Mouse (Mus musculus): ENCODE data around the gene Gm4064. TPM values are rescaled to one million over a fixed set of nuclear protein-coding genes. Genes with fewer than 3 reads are reported as not detected.

The Gm4064 gene
- polyA plus RNA-seq (2012; rRNA removed), result not detected in 2 replicates

DNA sequence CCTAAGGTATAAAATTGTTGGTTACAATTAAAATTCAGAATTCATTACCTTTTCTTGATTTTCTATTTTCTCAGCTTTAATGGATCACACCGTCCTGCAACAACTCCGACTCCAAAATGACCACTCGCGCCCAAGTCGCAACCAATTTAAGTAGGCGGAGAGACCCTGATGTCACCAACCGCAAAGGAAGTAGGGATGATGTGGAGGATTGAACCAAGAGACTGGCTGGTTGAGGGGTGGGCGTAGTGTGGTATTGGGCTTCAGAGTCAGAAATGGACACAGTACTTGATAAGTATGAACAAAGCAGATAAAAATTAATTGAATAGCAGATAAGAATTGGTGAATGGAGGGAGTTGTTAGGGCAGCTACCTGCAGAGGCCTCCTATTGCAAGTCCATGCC, at the start of gene Gm4064:
Gene Gm4064 (minus strand): TSS at position 101 of the 400 bp plus-strand sequence.

DNA sequence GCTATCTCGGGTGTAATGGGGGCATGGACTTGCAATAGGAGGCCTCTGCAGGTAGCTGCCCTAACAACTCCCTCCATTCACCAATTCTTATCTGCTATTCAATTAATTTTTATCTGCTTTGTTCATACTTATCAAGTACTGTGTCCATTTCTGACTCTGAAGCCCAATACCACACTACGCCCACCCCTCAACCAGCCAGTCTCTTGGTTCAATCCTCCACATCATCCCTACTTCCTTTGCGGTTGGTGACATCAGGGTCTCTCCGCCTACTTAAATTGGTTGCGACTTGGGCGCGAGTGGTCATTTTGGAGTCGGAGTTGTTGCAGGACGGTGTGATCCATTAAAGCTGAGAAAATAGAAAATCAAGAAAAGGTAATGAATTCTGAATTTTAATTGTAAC, 34.4 kb upstream of the Gm4064 start, which contains the start of the genes Rbmy and Gm10256:
Gene Rbmy (plus strand): TSS at position 301 of the 400 bp plus-strand sequence.
Gene Gm10256 (plus strand): TSS at position 320 of the 400 bp plus-strand sequence.

Other genes with a start within 250 kb of the Gm4064 start
- gene H2al2c, start 197.1 kb downstream of the Gm4064 start, polyA plus RNA-seq (2012; rRNA removed), result not detected in 2 replicates
- not detected in 2 replicates for gene Sry, start 132.5 kb downstream of the Gm4064 start, polyA plus RNA-seq (2012; rRNA removed)
- not detected in 2 replicates for gene H2al2b, start 75.5 kb downstream of the Gm4064 start, polyA plus RNA-seq (2012; rRNA removed)
- not detected in 2 replicates for gene Rbmy, start 34.5 kb upstream of the Gm4064 start, polyA plus RNA-seq (2012; rRNA removed)
- not detected in 2 replicates for gene Gm10256, start 34.5 kb upstream of the Gm4064 start, polyA plus RNA-seq (2012; rRNA removed)
- 0.01 TPM in 1 of 2 replicates, not detected in the other for gene Gm10352, start 104.8 kb upstream of the Gm4064 start, polyA plus RNA-seq (2012; rRNA removed)
- not detected in 2 replicates for gene Gm29289, start 136.4 kb upstream of the Gm4064 start, polyA plus RNA-seq (2012; rRNA removed)